Mouse (Mus musculus) bone marrow, adult 2 months (tissue): ENCODE results near the gene Dnase1l1. TPM values are rescaled to one million over a fixed set of nuclear protein-coding genes. Genes with fewer than 3 reads are reported as not detected.

Source experiments
- H3K27ac ChIP-seq: fragments of 200-500 bp; 2 replicates; pipeline ENCODE4 v1.5.1; 2012; ENCODE audit warnings: low read depth, mild to moderate bottlenecking, control low read depth, inconsistent platforms, low read length; ENCODE audit not compliant: control insufficient read depth, poor library complexity, insufficient read depth
- H3K4me1 ChIP-seq: fragments of 200-500 bp; 2 replicates; pipeline ENCODE4 v1.6.1; 2011; ENCODE audit warnings: low read length; ENCODE audit not compliant: control insufficient read depth, insufficient read depth
- H3K4me3 ChIP-seq: fragments of 200-500 bp; replicated peaks from 2 replicates; pipeline ENCODE3; 2011; ENCODE audit warnings: mild to moderate bottlenecking, low read depth, low read length, control low read depth; ENCODE audit not compliant: control insufficient read depth
- CTCF ChIP-seq: fragments of 200-500 bp; IDR thresholded peaks from 2 replicates; pipeline ENCODE4 v1.5.1; 2011; ENCODE audit warnings: low read length, control low read depth; ENCODE audit not compliant: control insufficient read depth, insufficient read depth
- POLR2A ChIP-seq: fragments of 200-500 bp; IDR thresholded peaks from 2 replicates; pipeline ENCODE4 v1.6.1; 2011; ENCODE audit warnings: low read depth, mild to moderate bottlenecking, control low read depth, low read length, borderline replicate concordance; ENCODE audit not compliant: control insufficient read depth
- WGBS: fragments of 180-500 bp; shearing (Covaris S2); methylation state at CpG from one replicate; pipeline ENCODE4 v1.1.7; 2018; 5-methylcytosine and 5-hydroxymethylcytosine counted together
- polyA plus RNA-seq: library from polyadenylated mRNA; stranded (reverse); fragments of >200 nt; gene quantifications from 2 replicates; pipeline ENCODE4 v1.2.4, GENCODE M21; 2011; ENCODE audit warnings: low replicate concordance; ENCODE audit not compliant: missing spikeins, insufficient read depth, insufficient read length

Gene Dnase1l1
- polyA plus RNA-seq, 1 experiment, result 21.5 TPM

- WGBS, result 24% methylated on average over 34 of the region's 38 CpGs
- H3K4me3 ChIP-seq, result peak within 1 kb of the TSS; percentile 63
- TF ChIP-seq CTCF (peak; percentile 34; the same call in 1 of the 2 replicates), POLR2A (peak; percentile 37; the same call in 1 of the 2 replicates)
- H3K27ac ChIP-seq, result peak within 1 kb of the TSS; percentile 64
- H3K4me1 ChIP-seq, result no peaks in the 10 kb centered on the region
Measured at GRCm38 (mm10) chrX:74249615-74250014, 32.5 kb downstream of the Dnase1l1 start, which contains the start of gene Flna. Gene Flna (minus strand): TSS chrX:74249820.

GRCm38 (mm10) chrX:74248651-74249050 lies 33.5 kb downstream of the Dnase1l1 start:
- no peak overlapping the region for H3K27ac ChIP-seq
- WGBS, result 22% methylated on average over 3 of the region's 3 CpGs
- TF ChIP-seq CTCF (peak; percentile 68), POLR2A (no peak)

GRCm38 (mm10) chrX:74246693-74247092 lies 35.4 kb downstream of the Dnase1l1 start:
- TF ChIP-seq CTCF, result no peak
- no peak for TF ChIP-seq POLR2A
- H3K4me3 ChIP-seq, result peak overlapping the region; percentile 65
- H3K4me1 ChIP-seq, result peaks cover 1% of the 10 kb centered on the region; the same call in 1 of the 2 replicates
- 4% methylated on average over 15 of the region's 15 CpGs for WGBS
- H3K27ac ChIP-seq, result peak overlapping the region; percentile 75

More at GRCm38 (mm10) chrX:74248651-74249050, 33.5 kb downstream of the Dnase1l1 start:
- Histone ChIP-seq H3K4me1 (no peaks in the 10 kb centered on the region), H3K4me3 (no peak overlapping the region)

- TF ChIP-seq CTCF, result no peak
- TF ChIP-seq POLR2A, result peak; percentile 99
- H3K4me3 ChIP-seq, result peak overlapping the region; percentile 96
- H3K4me1 ChIP-seq, result peaks cover 1% of the 10 kb centered on the region; the same call in 1 of the 2 replicates
- WGBS, result 7% methylated on average over 38 of the region's 38 CpGs
- peak overlapping the region; percentile 85 for H3K27ac ChIP-seq
Measured at GRCm38 (mm10) chrX:74246213-74246681, 35.9 kb downstream of the Dnase1l1 start.

GRCm38 (mm10) chrX:74245687-74246086 lies 36.5 kb downstream of the Dnase1l1 start:
- Histone ChIP-seq H3K4me1 (peaks cover 1% of the 10 kb centered on the region; the same call in 1 of the 2 replicates), H3K4me3 (peak overlapping the region; percentile 96), H3K27ac (peak overlapping the region; percentile 85)
- peak; percentile 45; the same call in 1 of the 2 replicates for TF ChIP-seq POLR2A
- TF ChIP-seq CTCF, result no peak
- 13% methylated on average over 21 of the region's 21 CpGs for WGBS

GRCm38 (mm10) chrX:74245107-74245506 lies 37.0 kb downstream of the Dnase1l1 start:
- Histone ChIP-seq H3K4me1 (peaks cover 1% of the 10 kb centered on the region; the same call in 1 of the 2 replicates), H3K4me3 (peak overlapping the region; percentile 96), H3K27ac (no peak overlapping the region)
- TF ChIP-seq POLR2A, result no peak
- no peak for TF ChIP-seq CTCF
- 15% methylated on average over 1 of the region's 1 CpGs for WGBS

GRCm38 (mm10) chrX:74244614-74245083 lies 37.5 kb downstream of the Dnase1l1 start:
- Histone ChIP-seq H3K4me1 (peaks cover 1% of the 10 kb centered on the region; the same call in 1 of the 2 replicates), H3K4me3 (peak overlapping the region; percentile 61), H3K27ac (peak overlapping the region; percentile 36; the same call in 1 of the 2 replicates)
- WGBS, result 15% methylated on average over 3 of the region's 3 CpGs
- no peak for TF ChIP-seq POLR2A
- no peak for TF ChIP-seq CTCF

GRCm38 (mm10) chrX:74243807-74244206 lies 38.3 kb downstream of the Dnase1l1 start:
- TF ChIP-seq POLR2A, result no peak
- Histone ChIP-seq H3K4me3 (peak overlapping the region; percentile 55), H3K4me1 (peaks cover 1% of the 10 kb centered on the region; the same call in 1 of the 2 replicates), H3K27ac (peak overlapping the region; percentile 75)
- WGBS, result 17% methylated on average over 3 of the region's 3 CpGs

GRCm38 (mm10) chrX:74243396-74243795 lies 38.7 kb downstream of the Dnase1l1 start:
- Histone ChIP-seq H3K4me3 (peak overlapping the region; percentile 55), H3K27ac (peak overlapping the region; percentile 75), H3K4me1 (peaks cover 1% of the 10 kb centered on the region; the same call in 1 of the 2 replicates)
- TF ChIP-seq POLR2A, result no peak
- TF ChIP-seq CTCF, result no peak
- WGBS, result 34% methylated on average over 2 of the region's 2 CpGs
